In genomic region chr6:51977638-51978037, GRCm38 (mm10) we compare ENCODE assay signal across 29 mouse cellular contexts. TPM values are rescaled to one million over a fixed set of nuclear protein-coding genes. Genes with fewer than 3 reads are reported as not detected.
DNase-seq lines count a peak whose midpoint lies in the region; ATAC-seq and TF ChIP-seq lines count a peak whose summit lies in the region.
"Had no signal": no experiment of that assay in that cellular context is flagged by ENCODE, and none has a peak within 500 bp of the region (broad histone marks: within the 10 kb centered on the region; RNA-seq: fewer than 3 reads in every experiment).

No protein-coding gene starts in this region.

- no peaks in the 10 kb centered on the region for H3K9me3 ChIP-seq in forebrain, embryonic 16.5 days (ENCODE audit: control insufficient read depth, low read length)
- no peaks in the 10 kb centered on the region for H3K9me3 ChIP-seq in forebrain, embryonic 13.5 days (replicated peaks)
- no peaks in the 10 kb centered on the region for H3K9me3 ChIP-seq in lung, embryonic 14.5 days (ENCODE audit: low read depth, low read length)
- H3K9me3 ChIP-seq in lung, postnatal 0 days (ENCODE audit: low read length): no peaks in the 10 kb centered on the region
- H3K9me3 ChIP-seq: embryonic facial prominence, embryonic 12.5 days; hindbrain, embryonic 15.5 days; intestine, embryonic 15.5 days; liver, embryonic 12.5 days; midbrain, embryonic 10.5 days; stomach, embryonic 15.5 days had no signal

- 41% methylated on average over 3 of the region's 3 CpGs for WGBS in forebrain, embryonic 16.5 days
- 69% methylated on average over 3 of the region's 3 CpGs for WGBS in forebrain, embryonic 13.5 days
- 42% methylated on average over 3 of the region's 3 CpGs for WGBS in lung, embryonic 14.5 days
- WGBS in lung, postnatal 0 days: 62% methylated on average over 3 of the region's 3 CpGs

- no peak for TF ChIP-seq CTCF in lung, embryonic 14.5 days (IDR thresholded peaks at IDR 0.05; ENCODE audit: low read depth)
- no peak for TF ChIP-seq CTCF in lung, postnatal 0 days (IDR thresholded peaks at IDR 0.05)

- no peak for TF ChIP-seq EP300 in lung, postnatal 0 days (IDR thresholded peaks at IDR 0.05)

- H3K27me3 ChIP-seq in forebrain, embryonic 16.5 days (replicated peaks; ENCODE audit: control insufficient read depth, insufficient read depth, low read length): no peaks in the 10 kb centered on the region
- H3K27me3 ChIP-seq in forebrain, embryonic 13.5 days: no peaks in the 10 kb centered on the region
- no peaks in the 10 kb centered on the region for H3K27me3 ChIP-seq in lung, embryonic 14.5 days (ENCODE audit: insufficient read depth, low read length)
- no peaks in the 10 kb centered on the region for H3K27me3 ChIP-seq in lung, postnatal 0 days (replicated peaks; ENCODE audit: insufficient read depth, low read length)
- H3K27me3 ChIP-seq: embryonic facial prominence, embryonic 12.5 days; hindbrain, embryonic 15.5 days; intestine, embryonic 15.5 days; liver, embryonic 12.5 days; stomach, embryonic 15.5 days had no signal

- no peak for DNase-seq in lung, embryonic 14.5 days
- no peak for DNase-seq in lung, postnatal 0 days (ENCODE audit: low spot score)
- DNase-seq in NIH3T3 (ENCODE audit: low read depth): peak; percentile 30
- peak; percentile 22 for DNase-seq in adipocyte (ENCODE audit: low spot score)
- DNase-seq: adrenal gland, postnatal 10 days; B cell, adult 2 months; cerebellum, adult 11-12 months; embryo, embryonic 11 days; gastrocnemius, postnatal 25 days; heart, adult 11 months; heart, postnatal 4 days; kidney, adult 2 months; kidney, postnatal 36 days; liver, postnatal 0 days; right cerebral cortex, postnatal 25 days had no signal

- peaks cover 6% of the 10 kb centered on the region; the same call in 1 of the 2 replicates for H3K4me1 ChIP-seq in forebrain, embryonic 16.5 days (replicated peaks; ENCODE audit: control insufficient read depth, insufficient read depth, low read length)
- no peaks in the 10 kb centered on the region for H3K4me1 ChIP-seq in forebrain, embryonic 13.5 days
- peaks cover 6% of the 10 kb centered on the region for H3K4me1 ChIP-seq in lung, embryonic 14.5 days (ENCODE audit: insufficient read depth)
- no peaks in the 10 kb centered on the region for H3K4me1 ChIP-seq in lung, postnatal 0 days (ENCODE audit: insufficient read depth, low read depth, low read length)
- H3K4me1 ChIP-seq: embryonic facial prominence, embryonic 12.5 days; intestine, embryonic 15.5 days; liver, embryonic 12.5 days; stomach, embryonic 15.5 days had no signal

- no peak overlapping the region for H3K4me2 ChIP-seq in forebrain, embryonic 16.5 days (ENCODE audit: low read length)
- no peak overlapping the region for H3K4me2 ChIP-seq in forebrain, embryonic 13.5 days
- H3K4me2 ChIP-seq in lung, embryonic 14.5 days: no peak overlapping the region
- no peak overlapping the region for H3K4me2 ChIP-seq in lung, postnatal 0 days (replicated peaks; ENCODE audit: low read depth, low read length)
- H3K4me2 ChIP-seq: embryonic facial prominence, embryonic 12.5 days; heart, embryonic 11.5 days; hindbrain, embryonic 15.5 days; intestine, embryonic 15.5 days; liver, embryonic 12.5 days; stomach, embryonic 15.5 days had no signal

- no peak overlapping the region for H3K4me3 ChIP-seq in forebrain, embryonic 16.5 days (replicated peaks; ENCODE audit: low read length)
- no peak overlapping the region for H3K4me3 ChIP-seq in forebrain, embryonic 13.5 days
- no peak overlapping the region for H3K4me3 ChIP-seq in lung, embryonic 14.5 days (ENCODE audit: low read depth, low read length)
- H3K4me3 ChIP-seq in lung, postnatal 0 days (ENCODE audit: low read depth, low read length): no peak overlapping the region
- H3K4me3 ChIP-seq: embryonic facial prominence, embryonic 12.5 days; hindbrain, embryonic 15.5 days; intestine, embryonic 15.5 days; layer of hippocampus, adult 2 months; left cerebral cortex, adult 2 months; liver, embryonic 12.5 days; midbrain, embryonic 10.5 days; myocyte; stomach, embryonic 15.5 days had no signal

- H3K9ac ChIP-seq in forebrain, embryonic 16.5 days (replicated peaks; ENCODE audit: low read depth, low read length): no peak overlapping the region
- no peak overlapping the region for H3K9ac ChIP-seq in forebrain, embryonic 13.5 days
- no peak overlapping the region for H3K9ac ChIP-seq in lung, embryonic 14.5 days
- no peak overlapping the region for H3K9ac ChIP-seq in lung, postnatal 0 days (replicated peaks; ENCODE audit: low read depth)
- H3K9ac ChIP-seq: embryonic facial prominence, embryonic 12.5 days; hindbrain, embryonic 15.5 days; intestine, embryonic 15.5 days; liver, embryonic 12.5 days; liver, postnatal 0 days; stomach, embryonic 15.5 days had no signal

- H3K36me3 ChIP-seq in forebrain, embryonic 16.5 days (ENCODE audit: control insufficient read depth, insufficient read depth): no peaks in the 10 kb centered on the region
- H3K36me3 ChIP-seq in forebrain, embryonic 13.5 days (ENCODE audit: poor library complexity, severe bottlenecking): no peaks in the 10 kb centered on the region
- H3K36me3 ChIP-seq in lung, embryonic 14.5 days (ENCODE audit: insufficient read depth): no peaks in the 10 kb centered on the region
- H3K36me3 ChIP-seq in lung, postnatal 0 days (ENCODE audit: insufficient read depth, low read length): no peaks in the 10 kb centered on the region
- H3K36me3 ChIP-seq: embryonic facial prominence, embryonic 12.5 days; hindbrain, embryonic 15.5 days; intestine, embryonic 15.5 days; liver, embryonic 12.5 days; midbrain, embryonic 10.5 days; stomach, embryonic 15.5 days had no signal

- no peak overlapping the region for H3K27ac ChIP-seq in forebrain, embryonic 16.5 days (ENCODE audit: low read length)
- H3K27ac ChIP-seq in forebrain, embryonic 13.5 days: no peak overlapping the region
- H3K27ac ChIP-seq in lung, embryonic 14.5 days (ENCODE audit: low read depth): peak overlapping the region; percentile 58; the same call in 1 of the 2 replicates
- H3K27ac ChIP-seq in lung, postnatal 0 days (ENCODE audit: low read length): no peak overlapping the region
- H3K27ac ChIP-seq: embryonic facial prominence, embryonic 12.5 days; hindbrain, embryonic 15.5 days; intestine, embryonic 15.5 days; layer of hippocampus, adult 2 months; left cerebral cortex, adult 2 months; liver, embryonic 12.5 days; midbrain, embryonic 10.5 days; stomach, embryonic 15.5 days had no signal

- ATAC-seq in forebrain, embryonic 16.5 days: 0 out of 2 replicates have a peak, but pooled peaks have one; percentile 26
- no peak for ATAC-seq in forebrain, embryonic 13.5 days
- ATAC-seq in lung, embryonic 14.5 days (ENCODE audit: insufficient read depth): no peak
- ATAC-seq in lung, postnatal 0 days: no peak
- ATAC-seq: activated CD4-positive, CD25-positive, alpha-beta regulatory T cell, adult 4 months; intestine, embryonic 15.5 days; liver, embryonic 12.5 days; liver, postnatal 0 days; midbrain, embryonic 16.5 days had no signal

RNA-seq across cellular contexts. Expression of gene Skap2, which starts 34.7 kb away (rescaled TPM):
- polyA plus RNA-seq in forebrain, embryonic 16.5 days (2015; fragmentation: Nextera tagmentation; extraction: Ambion mirVana): 5.5 and 7.0 TPM in 2 replicates
- 3.6 and 4.1 TPM in 2 replicates for polyA plus RNA-seq in forebrain, embryonic 13.5 days (2015; fragmentation: Nextera tagmentation; extraction: Ambion mirVana)
- polyA plus RNA-seq in lung, embryonic 14.5 days (2014; fragmentation: Nextera tagmentation; extraction: Ambion mirVana): 61.2 and 67.4 TPM in 2 replicates
- 78.5 and 82.9 TPM in 2 replicates for polyA plus RNA-seq in lung, postnatal 0 days (2015; fragmentation: Nextera tagmentation; extraction: Ambion mirVana)

Comparison
In these comparisons a context has a peak if more than half of its experiments do, and no peak if none do; other contexts are left out.
1. DNase-seq: peak in NIH3T3 (single experiment) and adipocyte (single experiment); none in lung, embryonic 14.5 days (single experiment) and lung, postnatal 0 days (single experiment).